In genomic region chr2:33878437-33878836, GRCm38 (mm10) we compare ENCODE assay signal across 10 mouse cellular contexts. TPM values are rescaled to one million over a fixed set of nuclear protein-coding genes. Genes with fewer than 3 reads are reported as not detected.
DNase-seq lines count a peak whose midpoint lies in the region; ATAC-seq lines count a peak whose summit lies in the region.
"Had no signal": no experiment of that assay in that cellular context is flagged by ENCODE, and none has a peak within 500 bp of the region (broad histone marks: within the 10 kb centered on the region; RNA-seq: fewer than 3 reads in every experiment).

No protein-coding gene starts in this region.

- peak overlapping the region; percentile 96 for H3K27ac ChIP-seq in forebrain, embryonic 15.5 days (replicated peaks)
- H3K27ac ChIP-seq in midbrain, embryonic 13.5 days, result peak overlapping the region; percentile 98

- no peak overlapping the region for H3K4me2 ChIP-seq in forebrain, embryonic 15.5 days (replicated peaks)
- H3K4me2 ChIP-seq in midbrain, embryonic 13.5 days (replicated peaks), result peak overlapping the region; percentile 17

- H3K9me3 ChIP-seq in forebrain, embryonic 15.5 days, result no peaks in the 10 kb centered on the region
- no peaks in the 10 kb centered on the region for H3K9me3 ChIP-seq in midbrain, embryonic 13.5 days

- peaks cover 77% of the 10 kb centered on the region for H3K4me1 ChIP-seq in forebrain, embryonic 15.5 days
- peaks cover 90% of the 10 kb centered on the region for H3K4me1 ChIP-seq in midbrain, embryonic 13.5 days (replicated peaks)

- no peaks in the 10 kb centered on the region for H3K27me3 ChIP-seq in forebrain, embryonic 15.5 days
- no peaks in the 10 kb centered on the region for H3K27me3 ChIP-seq in midbrain, embryonic 13.5 days

- 13% methylated on average over 11 of the region's 11 CpGs for WGBS in forebrain, embryonic 15.5 days
- WGBS in midbrain, embryonic 13.5 days, result 8% methylated on average over 11 of the region's 11 CpGs

- no peak overlapping the region for H3K9ac ChIP-seq in forebrain, embryonic 15.5 days (replicated peaks)
- H3K9ac ChIP-seq in midbrain, embryonic 13.5 days (replicated peaks), result peak overlapping the region; percentile 50

- intact Hi-C loops in left cerebral cortex, postnatal 4 days (cut with DNase I), result no loop called here

- peaks cover 7% of the 10 kb centered on the region for H3K36me3 ChIP-seq in forebrain, embryonic 15.5 days
- peaks cover 13% of the 10 kb centered on the region for H3K36me3 ChIP-seq in midbrain, embryonic 13.5 days

- H3K4me3 ChIP-seq in forebrain, embryonic 15.5 days, result no peak overlapping the region
- no peak overlapping the region for H3K4me3 ChIP-seq in midbrain, embryonic 13.5 days (replicated peaks)
- H3K4me3 ChIP-seq: erythroblast, embryonic 14.5 days had no signal

- DNase-seq in embryo, embryonic 11 days, result peak; percentile 55
- DNase-seq in embryo, embryonic 9.5 days (ENCODE audit: extremely low spot score), result no peak
- DNase-seq in CD4-positive helper T cell, adult 2 months (ENCODE audit: low read depth, low spot score), result peak; percentile 50
- no peak for DNase-seq in cerebellum, postnatal 25 days
- DNase-seq in left cerebral cortex, postnatal 4 days, result no peak
- DNase-seq in adrenal gland, postnatal 25 days, result no peak
- DNase-seq: lung, postnatal 36 days had no signal

- 0 out of 2 replicates have a peak, but pooled peaks have one; percentile 15 for ATAC-seq in forebrain, embryonic 15.5 days (replicated peaks)
- ATAC-seq in midbrain, embryonic 13.5 days, result peak; percentile 24

RNA-seq across cellular contexts. Expression of gene Mvb12b, which starts 9.3 kb away (rescaled TPM):
- polyA plus RNA-seq in forebrain, embryonic 15.5 days (2015; fragmentation: Nextera tagmentation; extraction: Ambion mirVana), result 75.9 and 85.8 TPM in 2 replicates
- polyA plus RNA-seq in midbrain, embryonic 13.5 days (2015; fragmentation: Nextera tagmentation; extraction: Ambion mirVana), result 68.1 and 73.0 TPM in 2 replicates
- 100 to 1,000 TPM; 142 to 149 TPM for total RNA-seq in left cerebral cortex, postnatal 4 days (2021)
- 12.2 and 20.9 TPM in 2 replicates for total RNA-seq in adrenal gland, postnatal 25 days (2021)

Comparison
In these comparisons a context has a peak if more than half of its experiments do, and no peak if none do; other contexts are left out.
1. DNase-seq: peak in embryo, embryonic 11 days (single experiment) and CD4-positive helper T cell, adult 2 months (single experiment); none in embryo, embryonic 9.5 days (single experiment), cerebellum, postnatal 25 days (0 of 2), left cerebral cortex, postnatal 4 days (single experiment) and adrenal gland, postnatal 25 days (single experiment).